Mouse (Mus musculus): ENCODE results near the gene Fpr1.

DNA sequence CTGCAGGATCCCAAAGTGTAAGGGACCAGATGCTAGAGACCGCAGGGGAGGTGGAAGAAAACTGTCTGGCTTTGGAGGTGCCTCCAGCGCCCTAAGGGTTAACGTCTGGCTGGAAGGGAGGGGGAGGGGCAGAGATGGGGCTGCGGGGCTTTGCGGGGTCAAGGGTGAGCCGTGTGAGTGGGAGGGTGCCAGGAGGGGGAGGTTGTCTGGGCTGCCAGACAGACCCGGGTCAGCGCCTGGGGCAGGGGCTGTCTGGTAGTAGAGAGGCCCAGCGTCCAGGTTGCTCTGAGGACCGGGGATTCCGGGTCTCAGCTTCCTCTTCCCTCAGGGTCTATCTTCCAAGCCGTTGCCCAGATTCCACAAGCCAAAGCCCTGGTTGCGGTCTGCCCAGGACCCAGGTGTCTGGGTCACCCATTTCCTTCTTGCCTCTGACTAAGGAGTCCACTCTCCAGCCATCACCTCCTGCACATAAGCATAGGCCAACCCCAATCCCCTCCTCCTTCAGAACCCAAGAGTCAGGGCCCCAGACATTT is 56.0 kb downstream of the Fpr1 start:
- no peak for TF ChIP-seq CTCF (IDR thresholded peaks at IDR 0.05; ENCODE audit: insufficient read depth, low read depth, low read length)
- no peak for TF ChIP-seq POLR2A (IDR thresholded peaks at IDR 0.05; ENCODE audit: insufficient read depth, low read depth, low read length)
